Mouse (Mus musculus) frontal cortex, postnatal 36 days (tissue): Measurements from ENCODE around the gene Arl11.
A peak's percentile ranks its signal among the peaks of the same experiment; 100 is the strongest.

Source experiments
- DNase-seq, 2 experiments: peaks; one replicate each; pipeline ENCODE4 v3.0.0; 2022; ENCODE audit warnings: low spot score in 2 of 2

The Arl11 gene

DNA sequence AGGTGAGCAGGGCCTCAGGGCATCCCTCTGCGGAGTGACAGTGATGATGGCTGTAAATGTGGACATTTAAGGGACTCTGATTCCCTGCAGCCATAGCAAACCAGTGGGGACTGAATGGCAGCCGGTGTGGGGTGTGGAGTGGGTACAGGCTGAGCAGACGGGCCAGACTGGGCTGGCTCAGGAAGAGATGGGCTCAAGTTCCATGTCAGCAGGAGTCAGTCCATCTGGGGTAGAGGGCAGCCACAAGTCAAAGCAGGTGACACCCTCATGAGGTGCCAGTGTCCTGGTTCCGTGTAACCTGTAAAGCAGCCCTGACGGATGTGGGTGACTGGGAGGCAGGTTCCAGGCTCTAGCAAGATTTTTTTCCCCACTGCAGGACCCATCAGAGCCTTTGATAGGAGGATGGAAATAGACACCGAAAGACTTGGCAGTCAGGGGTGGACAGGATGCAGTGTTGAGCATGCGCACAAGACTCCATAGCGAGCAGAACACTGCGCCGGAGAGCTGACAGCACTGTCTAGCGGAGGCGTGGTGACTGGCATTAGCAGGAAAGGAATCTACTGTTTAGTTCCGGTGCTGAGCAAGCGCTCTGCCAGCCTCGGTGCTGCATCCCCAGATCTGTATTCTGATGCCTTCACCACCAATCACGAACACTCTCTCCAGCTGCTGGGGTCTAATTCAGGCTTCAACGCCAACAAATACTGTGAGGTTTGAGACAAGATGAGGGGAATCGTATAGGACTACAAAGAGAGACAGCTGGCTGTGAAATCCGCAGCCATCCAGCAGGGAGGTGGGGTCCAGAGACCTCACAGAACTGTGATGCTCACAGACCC lies 18.3 kb downstream of the Arl11 start:
- DNase-seq: peak; percentile 87 to 93

GRCm38 (mm10) chr14:61330591-61330990 lies 21.0 kb downstream of the Arl11 start:
- DNase-seq: peak in 1 of 2 experiments; percentile 64

GRCm38 (mm10) chr14:61330996-61331561 lies 21.5 kb downstream of the Arl11 start:
- peak; percentile 67 to 75 for DNase-seq

- no peak for DNase-seq
Observed at GRCm38 (mm10) chr14:61339381-61339780, 29.8 kb downstream of the Arl11 start.

DNA sequence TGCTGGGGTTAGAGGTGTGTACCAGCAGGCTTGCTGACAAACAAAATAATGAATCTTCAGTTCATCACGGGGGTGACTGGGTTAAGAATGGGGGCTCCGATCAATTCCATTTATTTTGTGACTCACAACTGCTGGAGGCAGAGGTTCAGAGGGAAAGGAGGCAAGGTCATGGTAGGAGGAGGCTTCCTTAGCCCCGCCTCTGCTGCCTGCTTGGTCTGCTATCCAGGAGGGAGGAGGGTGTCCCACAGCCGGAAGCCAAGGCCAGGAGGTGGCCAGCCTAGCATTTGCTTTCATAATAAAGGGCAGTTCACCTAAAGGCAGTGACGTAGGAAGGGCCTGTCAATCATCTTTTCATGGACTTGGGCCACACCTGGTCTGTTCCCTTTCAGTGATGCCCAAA lies 35.0 kb downstream of the Arl11 start:
- DNase-seq: no peak

DNA sequence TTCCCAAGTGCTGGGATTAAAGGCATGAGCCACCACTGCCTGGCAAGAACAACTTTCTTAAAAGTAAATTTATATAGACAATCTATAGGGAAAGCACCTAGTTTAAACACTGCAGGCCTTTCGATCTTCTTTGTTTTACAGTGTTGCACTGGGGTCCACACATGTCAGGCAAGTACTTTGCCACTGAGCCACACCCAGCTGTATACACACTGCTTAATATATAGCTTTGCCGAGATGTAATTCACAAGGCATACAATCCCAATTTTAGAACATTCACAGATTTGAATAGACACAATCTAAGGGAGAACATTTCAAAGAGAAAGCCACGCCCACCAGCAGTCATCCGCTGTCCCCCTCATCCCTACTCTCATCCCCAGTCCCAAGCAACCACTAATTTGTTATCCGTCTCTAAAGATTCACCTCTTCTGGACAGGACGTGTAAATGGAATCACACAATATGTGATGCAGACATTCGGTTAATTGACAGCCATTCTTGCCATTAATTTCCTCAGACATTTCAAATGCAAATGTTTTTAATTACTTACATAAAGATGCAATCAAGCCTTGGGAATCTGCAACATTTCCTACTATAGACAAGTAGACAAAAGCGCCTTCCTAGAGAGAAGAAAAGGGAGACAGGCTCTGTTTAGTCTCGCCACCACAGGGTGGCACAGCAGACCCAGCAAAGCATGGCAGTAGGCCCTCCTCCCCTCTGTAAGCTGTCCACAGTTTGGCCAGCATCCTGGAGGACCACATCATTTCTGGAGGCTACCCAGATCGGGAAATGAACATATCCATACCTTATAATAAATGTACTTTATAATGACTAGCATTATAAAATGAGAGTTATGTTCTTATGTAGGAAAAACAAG lies 37.5 kb downstream of the Arl11 start:
- peak; percentile 35 to 40 for DNase-seq

- DNase-seq: no peak
Observed at GRCm38 (mm10) chr14:61349876-61350275, 40.3 kb downstream of the Arl11 start.

DNA sequence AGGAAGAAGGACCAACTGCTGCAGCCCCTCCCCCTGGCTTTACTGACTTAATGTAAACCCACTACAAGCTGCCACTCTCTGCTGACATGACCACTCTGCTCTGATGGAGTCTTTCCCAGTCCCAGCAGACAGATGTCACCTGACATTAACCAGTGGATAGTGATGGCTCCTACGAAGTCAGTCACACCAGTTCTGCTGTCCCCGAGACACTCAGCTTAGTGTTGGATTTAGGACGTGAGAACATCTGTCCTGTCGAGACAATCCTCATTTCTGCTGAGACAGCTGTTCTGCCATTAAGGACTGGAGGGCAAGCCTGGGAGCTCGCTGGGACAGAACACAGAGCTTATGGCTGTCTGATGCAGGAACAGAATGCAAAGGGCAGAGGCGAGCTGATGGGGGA lies 41.3 kb downstream of the Arl11 start:
- no peak for DNase-seq

- no peak for DNase-seq
Observed at GRCm38 (mm10) chr14:61354251-61355235, 45.0 kb downstream of the Arl11 start.

- DNase-seq: peak; percentile 90 to 93
Observed at GRCm38 (mm10) chr14:61360131-61360980, 50.8 kb downstream of the Arl11 start, which contains the start of gene Ebpl. Ebpl (minus strand) TSS chr14:61360439.

DNA sequence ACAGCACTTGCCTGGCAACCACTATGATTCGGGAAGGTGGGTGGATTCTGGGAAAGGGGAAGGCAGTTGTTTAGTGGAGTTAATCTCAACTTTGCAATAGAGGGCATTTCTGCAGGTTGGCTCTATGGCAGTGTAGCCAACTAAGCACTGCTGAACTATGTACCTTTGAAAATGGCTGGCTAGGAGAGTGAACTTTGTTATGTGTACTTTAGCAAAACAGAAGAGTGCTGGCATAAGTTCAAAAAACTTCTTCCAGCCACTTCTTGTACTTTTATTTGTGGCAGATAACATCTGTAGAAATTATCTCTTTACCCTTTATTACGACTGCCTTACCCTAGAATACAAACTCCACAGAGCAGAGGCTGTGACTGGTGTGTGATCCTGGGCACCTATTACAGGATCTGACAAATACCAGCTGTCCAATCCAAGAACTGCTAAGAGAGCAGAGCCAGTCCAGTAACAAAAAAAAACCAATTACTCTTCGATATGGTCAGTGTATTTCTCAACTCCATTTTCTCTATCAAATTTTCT lies 51.5 kb downstream of the Arl11 start:
- no peak for DNase-seq
